Mouse (Mus musculus) heart, adult 11 months (tissue): ENCODE results near the gene Smpd4.

Source experiments
- DNase-seq: peaks from one replicate; pipeline ENCODE4 v3.0.0; 2022

Gene Smpd4

GRCm38 (mm10) chr16:17639081-17639480 is 19.9 kb downstream of the Smpd4 start:
- no peak for DNase-seq

GRCm38 (mm10) chr16:17639951-17640350 is 20.8 kb downstream of the Smpd4 start:
- no peak for DNase-seq

GRCm38 (mm10) chr16:17640706-17641105 is 21.6 kb downstream of the Smpd4 start:
- DNase-seq, result no peak

- DNase-seq, result peak; percentile 87
Measured at GRCm38 (mm10) chr16:17641301-17641700, 22.1 kb downstream of the Smpd4 start.

GRCm38 (mm10) chr16:17642311-17642710 is 23.2 kb downstream of the Smpd4 start:
- DNase-seq, result no peak

- DNase-seq, result no peak
Measured at GRCm38 (mm10) chr16:17643437-17643990, 24.4 kb downstream of the Smpd4 start.

- peak; percentile 98 for DNase-seq
Measured at GRCm38 (mm10) chr16:17646310-17647114, 27.4 kb downstream of the Smpd4 start, which contains the start of gene Ccdc74a. Ccdc74a (plus strand) TSS chr16:17646470.

GRCm38 (mm10) chr16:17647156-17647555 is 28.0 kb downstream of the Smpd4 start:
- no peak for DNase-seq

- no peak for DNase-seq
Measured at GRCm38 (mm10) chr16:17647566-17648340, 28.6 kb downstream of the Smpd4 start.

- no peak for DNase-seq
Measured at GRCm38 (mm10) chr16:17649925-17650605, 30.9 kb downstream of the Smpd4 start.

GRCm38 (mm10) chr16:17650711-17651110 is 31.6 kb downstream of the Smpd4 start:
- DNase-seq, result no peak

GRCm38 (mm10) chr16:17652607-17653006 is 33.5 kb downstream of the Smpd4 start:
- peak; percentile 79 for DNase-seq

- DNase-seq, result peak; percentile 81
Measured at GRCm38 (mm10) chr16:17653601-17654000, 34.4 kb downstream of the Smpd4 start.

- peak; percentile 76 for DNase-seq
Measured at GRCm38 (mm10) chr16:17654188-17654795, 35.1 kb downstream of the Smpd4 start.

- DNase-seq, result peak; percentile 90
Measured at GRCm38 (mm10) chr16:17656212-17656871, 37.2 kb downstream of the Smpd4 start.

- peak; percentile 42 for DNase-seq
Measured at GRCm38 (mm10) chr16:17665568-17665967, 46.4 kb downstream of the Smpd4 start.

- peak; percentile 37 for DNase-seq
Measured at GRCm38 (mm10) chr16:17669886-17670285, 50.7 kb downstream of the Smpd4 start.
